In genomic region chr3:23071486-23071885, GRCm38 (mm10) we compare ENCODE assay signal across 32 mouse cellular contexts.
"Had no signal": no experiment of that assay in that cellular context is flagged by ENCODE, and none has a peak within 500 bp of the region (broad histone marks: within the 10 kb centered on the region; RNA-seq: fewer than 3 reads in every experiment).

No protein-coding gene starts in this region.

- H3K27ac ChIP-seq: heart, embryonic 10.5 days; heart, embryonic 13.5 days; heart, embryonic 15.5 days; hindbrain, embryonic 10.5 days; hindbrain, embryonic 12.5 days; hindbrain, embryonic 13.5 days; hindbrain, embryonic 14.5 days; hindbrain, embryonic 15.5 days; hindbrain, postnatal 0 days; intestine, embryonic 15.5 days; kidney, embryonic 15.5 days; kidney, postnatal 0 days; layer of hippocampus, adult 2 months; left cerebral cortex, adult 2 months had no signal

- H3K27me3 ChIP-seq: heart, embryonic 12.5 days; heart, embryonic 13.5 days; heart, embryonic 15.5 days; hindbrain, embryonic 12.5 days; hindbrain, embryonic 13.5 days; hindbrain, embryonic 15.5 days; intestine, embryonic 15.5 days; kidney, embryonic 15.5 days had no signal

- H3K9me3 ChIP-seq: heart, embryonic 10.5 days; heart, embryonic 13.5 days; heart, embryonic 15.5 days; hindbrain, embryonic 12.5 days; hindbrain, embryonic 13.5 days; intestine, embryonic 15.5 days; kidney, embryonic 15.5 days had no signal

- H3K4me3 ChIP-seq: heart, embryonic 10.5 days; heart, embryonic 12.5 days; heart, embryonic 13.5 days; heart, embryonic 15.5 days; hindbrain, embryonic 10.5 days; hindbrain, embryonic 12.5 days; hindbrain, embryonic 13.5 days; hindbrain, embryonic 15.5 days; intestine, embryonic 15.5 days; kidney, embryonic 15.5 days; layer of hippocampus, adult 2 months; left cerebral cortex, adult 2 months had no signal

- H3K36me3 ChIP-seq: heart, embryonic 10.5 days; heart, embryonic 12.5 days; heart, embryonic 13.5 days; heart, embryonic 15.5 days; hindbrain, embryonic 10.5 days; hindbrain, embryonic 12.5 days; hindbrain, embryonic 13.5 days; hindbrain, embryonic 15.5 days; intestine, embryonic 15.5 days; kidney, embryonic 15.5 days had no signal

- H3K9ac ChIP-seq: heart, embryonic 12.5 days; heart, embryonic 13.5 days; heart, embryonic 15.5 days; hindbrain, embryonic 12.5 days; hindbrain, embryonic 13.5 days; hindbrain, embryonic 14.5 days; hindbrain, embryonic 15.5 days; intestine, embryonic 15.5 days; kidney, embryonic 15.5 days had no signal

- H3K4me2 ChIP-seq: heart, embryonic 11.5 days; heart, embryonic 12.5 days; heart, embryonic 13.5 days; heart, embryonic 15.5 days; hindbrain, embryonic 12.5 days; hindbrain, embryonic 13.5 days; hindbrain, embryonic 14.5 days; hindbrain, embryonic 15.5 days; intestine, embryonic 15.5 days; kidney, embryonic 15.5 days had no signal

- DNase-seq: heart, postnatal 10 days; heart, postnatal 14 days; heart, postnatal 36 days; heart, postnatal 4 days; kidney, adult 11 months; kidney, adult 18-20 months; kidney, adult 2 months; kidney, adult 8-10 months; kidney, adult 9 months; kidney, postnatal 10 days; kidney, postnatal 14 days; kidney, postnatal 25 days; kidney, postnatal 36 days; kidney, postnatal 4 days; layer of hippocampus, adult 9-11 months; layer of hippocampus, postnatal 36 days had no signal

- H3K4me1 ChIP-seq: heart, embryonic 10.5 days; heart, embryonic 12.5 days; heart, embryonic 13.5 days; heart, embryonic 15.5 days; hindbrain, embryonic 10.5 days; hindbrain, embryonic 12.5 days; hindbrain, embryonic 13.5 days; hindbrain, embryonic 15.5 days; intestine, embryonic 15.5 days; kidney, embryonic 15.5 days had no signal
